Mouse (Mus musculus) bone marrow, adult 2 months (tissue): Measurements from ENCODE around the gene Fgd6. TPM values are rescaled to one million over a fixed set of nuclear protein-coding genes. Genes with fewer than 3 reads are reported as not detected.

Source experiments
- H3K27ac ChIP-seq: fragments of 200-500 bp; 2 replicates; pipeline ENCODE4 v1.5.1; 2012; ENCODE audit warnings: low read depth, mild to moderate bottlenecking, control low read depth, inconsistent platforms, low read length; ENCODE audit not compliant: control insufficient read depth, poor library complexity, insufficient read depth
- H3K4me1 ChIP-seq: fragments of 200-500 bp; 2 replicates; pipeline ENCODE4 v1.6.1; 2011; ENCODE audit warnings: low read length; ENCODE audit not compliant: control insufficient read depth, insufficient read depth
- H3K4me3 ChIP-seq: fragments of 200-500 bp; replicated peaks from 2 replicates; pipeline ENCODE3; 2011; ENCODE audit warnings: mild to moderate bottlenecking, low read depth, low read length, control low read depth; ENCODE audit not compliant: control insufficient read depth
- CTCF ChIP-seq: fragments of 200-500 bp; IDR thresholded peaks from 2 replicates; pipeline ENCODE4 v1.5.1; 2011; ENCODE audit warnings: low read length, control low read depth; ENCODE audit not compliant: control insufficient read depth, insufficient read depth
- POLR2A ChIP-seq: fragments of 200-500 bp; IDR thresholded peaks from 2 replicates; pipeline ENCODE4 v1.6.1; 2011; ENCODE audit warnings: low read depth, mild to moderate bottlenecking, control low read depth, low read length, borderline replicate concordance; ENCODE audit not compliant: control insufficient read depth
- WGBS: fragments of 180-500 bp; shearing (Covaris S2); methylation state at CpG from one replicate; pipeline ENCODE4 v1.1.7; 2018; 5-methylcytosine and 5-hydroxymethylcytosine counted together
- polyA plus RNA-seq: library from polyadenylated mRNA; stranded (reverse); fragments of >200 nt; gene quantifications from 2 replicates; pipeline ENCODE4 v1.2.4, GENCODE M21; 2011; ENCODE audit warnings: low replicate concordance; ENCODE audit not compliant: missing spikeins, insufficient read depth, insufficient read length

Gene Fgd6
- polyA plus RNA-seq, 1 experiment, result 4.0 TPM

DNA sequence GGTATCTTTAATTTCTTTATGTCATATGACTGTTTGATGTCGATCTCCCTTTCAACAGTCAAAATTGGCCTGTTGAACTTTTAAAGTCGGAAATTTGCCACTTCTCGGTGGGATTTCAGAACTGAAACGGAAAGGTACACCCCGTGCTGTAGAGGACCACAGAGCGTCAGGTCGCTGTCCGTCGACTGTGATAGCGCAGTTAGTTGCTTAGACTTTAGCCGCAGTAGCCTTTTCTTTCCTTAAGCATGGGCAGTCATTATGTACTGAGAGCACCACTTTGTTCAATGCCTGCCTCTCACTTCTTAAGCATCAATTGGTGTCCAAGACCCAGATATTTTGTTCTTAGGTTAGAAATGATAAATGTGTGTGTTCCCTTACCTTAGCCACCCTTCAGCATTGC is 136.3 kb downstream of the Fgd6 start:
- no peak for TF ChIP-seq POLR2A
- no peak for TF ChIP-seq CTCF
- Histone ChIP-seq H3K4me3 (no peak overlapping the region), H3K4me1 (no peaks in the 10 kb centered on the region), H3K27ac (no peak overlapping the region)
- WGBS, result 88% methylated on average over 11 of the region's 11 CpGs

DNA sequence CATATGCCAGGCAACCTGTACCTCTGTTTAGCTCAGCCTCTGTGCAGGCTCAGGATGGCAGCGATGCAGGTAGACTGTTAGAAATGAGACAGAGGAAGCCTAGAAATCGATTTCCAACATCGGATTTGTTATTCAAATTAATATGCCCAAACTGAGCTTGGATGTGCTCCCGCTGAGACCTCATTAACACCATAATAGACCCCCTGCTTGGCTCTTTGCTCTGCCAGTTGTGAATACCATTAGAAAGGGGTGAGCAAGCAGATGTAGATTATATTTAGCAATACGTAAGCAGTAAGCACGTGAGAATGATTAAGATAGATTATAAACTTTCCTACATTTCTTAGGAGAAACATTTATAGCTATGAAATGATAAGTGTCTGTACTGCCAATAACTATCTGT is 136.9 kb downstream of the Fgd6 start:
- no peak overlapping the region for H3K4me3 ChIP-seq
- H3K27ac ChIP-seq, result no peak overlapping the region
- TF ChIP-seq POLR2A, result no peak
- TF ChIP-seq CTCF, result no peak
- WGBS, result 89% methylated on average over 6 of the region's 6 CpGs
- H3K4me1 ChIP-seq, result no peaks in the 10 kb centered on the region

DNA sequence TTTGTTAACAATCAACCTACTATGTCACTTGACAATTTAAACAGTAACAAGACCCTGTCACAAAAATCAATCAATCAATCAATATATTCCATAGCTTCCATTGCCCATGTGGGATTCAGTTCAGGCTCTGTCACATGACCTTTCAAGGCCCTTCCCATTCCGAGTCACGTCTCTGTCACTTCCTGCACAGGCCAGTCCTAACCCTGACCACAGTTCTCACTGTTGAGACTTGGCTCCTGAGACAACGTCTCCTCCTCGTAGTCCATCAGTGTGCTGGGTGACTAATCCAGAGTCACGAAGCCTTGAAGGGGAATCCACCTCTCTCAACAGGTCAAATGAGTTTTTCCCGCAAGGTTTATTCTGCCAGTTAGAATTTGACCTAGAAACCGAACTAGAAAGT is 138.9 kb downstream of the Fgd6 start:
- no peak for TF ChIP-seq CTCF
- TF ChIP-seq POLR2A, result no peak
- H3K4me1 ChIP-seq, result no peaks in the 10 kb centered on the region
- no peak overlapping the region for H3K4me3 ChIP-seq
- H3K27ac ChIP-seq, result no peak overlapping the region
- 79% methylated on average over 7 of the region's 7 CpGs for WGBS

DNA sequence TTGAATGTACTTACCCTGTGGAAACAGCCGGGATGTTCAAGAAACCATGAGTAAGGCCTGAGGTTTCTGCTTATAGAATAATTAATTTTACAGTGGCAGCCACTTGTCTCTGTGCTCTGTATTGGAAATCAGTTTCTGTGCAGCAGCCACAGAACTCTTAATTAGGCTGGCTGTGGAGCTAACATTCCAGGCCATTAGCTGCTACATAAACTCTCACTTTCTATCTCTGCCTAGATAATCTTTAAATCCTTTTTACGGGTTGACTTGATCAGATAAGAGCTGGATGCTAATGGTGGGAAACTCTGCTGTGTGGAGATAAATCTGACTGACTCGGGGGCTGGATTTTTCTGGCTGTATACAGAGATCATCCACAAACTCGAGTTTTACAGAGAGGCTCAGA is 147.4 kb downstream of the Fgd6 start:
- Histone ChIP-seq H3K27ac (no peak overlapping the region), H3K4me1 (no peaks in the 10 kb centered on the region), H3K4me3 (no peak overlapping the region)
- TF ChIP-seq CTCF (no peak), POLR2A (no peak)
- WGBS, result 62% methylated on average over 4 of the region's 4 CpGs

Other genes starting within 250 kb of the Fgd6 start
- gene Usp44, start 204.4 kb upstream of the Fgd6 start, polyA plus RNA-seq, result 0.55 TPM in 1 of 2 replicates, not detected in the other
- 963 and 1,559 TPM in 2 replicates for gene Metap2, start 138.9 kb upstream of the Fgd6 start, polyA plus RNA-seq
- 6.6 and 7.9 TPM in 2 replicates for gene Vezt, start 184 bp upstream of the Fgd6 start, polyA plus RNA-seq
- gene Nr2c1, start 112.0 kb downstream of the Fgd6 start, polyA plus RNA-seq, result 2.4 and 4.2 TPM in 2 replicates
- gene Ndufa12, start 162.7 kb downstream of the Fgd6 start, polyA plus RNA-seq, result 67.0 and 104 TPM in 2 replicates